Mouse (Mus musculus) limb, embryonic 14.5 days (tissue): ENCODE measurements around the gene Rec114. TPM values are rescaled to one million over a fixed set of nuclear protein-coding genes. Genes with fewer than 3 reads are reported as not detected.

Source experiments
- ATAC-seq: fragments of 200-750 bp; cut with Nextera tagmentation; 2 replicates; pipeline ENCODE4 v1.8.0; 2017; ENCODE audit warnings: low read depth, moderate number of reproducible peaks, moderate TSS enrichment; ENCODE audit not compliant: low FRiP score
- DNase-seq: peaks from one replicate; pipeline ENCODE4 v3.0.0-alpha.2; 2015; ENCODE audit warnings: low spot score
- H3K27ac ChIP-seq: fragments of 300-500 bp; sonication (generic); replicated peaks from 2 replicates; pipeline ENCODE4 v1.5.1; 2014; ENCODE audit warnings: low read depth, mild to moderate bottlenecking, low read length, moderate library complexity, mixed read lengths
- H3K27me3 ChIP-seq: fragments of 300-500 bp; sonication (generic); 2 replicates; pipeline ENCODE4 v1.6.1; 2014; ENCODE audit warnings: low read length, mixed read lengths; ENCODE audit not compliant: control insufficient read depth, insufficient read depth
- H3K36me3 ChIP-seq: fragments of 300-500 bp; sonication (generic); 2 replicates; pipeline ENCODE4 v1.6.1; 2014; ENCODE audit warnings: mild to moderate bottlenecking, low read length, moderate library complexity, mixed read lengths; ENCODE audit not compliant: control insufficient read depth, insufficient read depth
- H3K4me1 ChIP-seq: fragments of 300-500 bp; sonication (generic); 2 replicates; pipeline ENCODE4 v1.6.1; 2014; ENCODE audit warnings: antibody characterized with exemption, low read length, mixed read lengths; ENCODE audit not compliant: control insufficient read depth, insufficient read depth
- H3K4me2 ChIP-seq: fragments of 300-500 bp; sonication (generic); replicated peaks from 2 replicates; pipeline ENCODE4 v1.6.1; 2014; ENCODE audit warnings: low read depth, mild to moderate bottlenecking, low read length, moderate library complexity; ENCODE audit not compliant: severe bottlenecking
- H3K4me3 ChIP-seq: fragments of 300-500 bp; sonication (generic); replicated peaks from 2 replicates; pipeline ENCODE4 v1.5.1; 2014; ENCODE audit warnings: low read length
- H3K9ac ChIP-seq: fragments of 300-500 bp; sonication (generic); 2 replicates; pipeline ENCODE4 v1.6.1; 2014; ENCODE audit warnings: mild to moderate bottlenecking, low read depth, low read length, moderate library complexity; ENCODE audit not compliant: severe bottlenecking
- H3K9me3 ChIP-seq: fragments of 300-500 bp; sonication (generic); 2 replicates; pipeline ENCODE4 v1.6.1; 2016; ENCODE audit warnings: low read length; ENCODE audit not compliant: control insufficient read depth
- POLR2A ChIP-seq: fragments of 200-500 bp; IDR thresholded peaks from 2 replicates; pipeline ENCODE4 v1.8.0; 2012; ENCODE audit warnings: inconsistent platforms, mild to moderate bottlenecking, moderate library complexity, borderline replicate concordance; ENCODE audit not compliant: insufficient read depth, insufficient read length; ENCODE audit errors: extremely low read depth
- WGBS: fragments of 180-500 bp; shearing (Covaris S2); extraction: QIAGEN DNeasy Blood & Tissue Kit; methylation state at CpG from one replicate; pipeline ENCODE4 v1.1.7; 2014; 5-methylcytosine and 5-hydroxymethylcytosine counted together
- polyA plus RNA-seq, 2 experiments: library from polyadenylated mRNA; depleted of rRNA in 1 of 2; stranded (reverse) in 1 of 2; unstranded in 1 of 2; fragments of >200 nt; fragmentation: Nextera tagmentation in 1 of 2; extraction: Ambion mirVana in 1 of 2; gene quantifications; 2 replicates each; pipeline versions ENCODE4 v1.2.1 to v1.2.3; 2012 to 2014

The Rec114 gene
- polyA plus RNA-seq, 2 experiments, result 1.0 to 2.4 TPM

DNA sequence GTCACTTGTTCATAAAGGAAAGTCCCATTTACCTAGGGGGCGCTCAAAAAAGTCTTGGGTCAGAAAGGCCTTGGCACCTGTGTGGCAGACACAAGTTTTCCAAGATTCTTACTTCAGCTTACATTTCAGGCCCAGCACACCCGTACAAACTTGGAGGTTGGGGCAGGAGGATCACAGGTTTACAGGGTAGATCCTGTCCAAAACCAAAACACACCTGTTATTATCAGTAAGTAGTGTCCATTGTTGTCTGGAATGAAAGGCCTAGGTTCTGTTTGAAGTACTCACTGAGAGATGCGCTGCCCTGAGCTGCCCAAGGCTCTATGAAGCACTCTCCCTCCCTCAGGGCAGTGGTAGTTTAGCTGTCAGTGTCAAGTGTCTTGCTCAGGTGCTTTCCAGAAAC, 84.4 kb downstream of the Rec114 start:
- no peak for ATAC-seq
- 82% methylated on average over 3 of the region's 3 CpGs for WGBS
- TF ChIP-seq POLR2A, result no peak
- no peaks in the 10 kb centered on the region for H3K9me3 ChIP-seq
- H3K4me2 ChIP-seq, result no peak overlapping the region
- H3K4me1 ChIP-seq, result no peaks in the 10 kb centered on the region
- H3K36me3 ChIP-seq, result peaks cover 35% of the 10 kb centered on the region
- no peak overlapping the region for H3K4me3 ChIP-seq
- no peak overlapping the region for H3K9ac ChIP-seq
- no peak for DNase-seq
- H3K27ac ChIP-seq, result no peak overlapping the region
- H3K27me3 ChIP-seq, result no peaks in the 10 kb centered on the region

GRCm38 (mm10) chr9:58658596-58659309, 85.0 kb downstream of the Rec114 start:
- no peak for DNase-seq
- ATAC-seq, result no peak
- no peak overlapping the region for H3K9ac ChIP-seq
- TF ChIP-seq POLR2A, result no peak
- no peak overlapping the region for H3K4me3 ChIP-seq
- no peak overlapping the region for H3K4me2 ChIP-seq
- 87% methylated on average over 4 of the region's 4 CpGs for WGBS
- H3K27ac ChIP-seq, result no peak overlapping the region
- H3K4me1 ChIP-seq, result no peaks in the 10 kb centered on the region
- H3K9me3 ChIP-seq, result no peaks in the 10 kb centered on the region
- H3K27me3 ChIP-seq, result no peaks in the 10 kb centered on the region
- H3K36me3 ChIP-seq, result peaks cover 32% of the 10 kb centered on the region

DNA sequence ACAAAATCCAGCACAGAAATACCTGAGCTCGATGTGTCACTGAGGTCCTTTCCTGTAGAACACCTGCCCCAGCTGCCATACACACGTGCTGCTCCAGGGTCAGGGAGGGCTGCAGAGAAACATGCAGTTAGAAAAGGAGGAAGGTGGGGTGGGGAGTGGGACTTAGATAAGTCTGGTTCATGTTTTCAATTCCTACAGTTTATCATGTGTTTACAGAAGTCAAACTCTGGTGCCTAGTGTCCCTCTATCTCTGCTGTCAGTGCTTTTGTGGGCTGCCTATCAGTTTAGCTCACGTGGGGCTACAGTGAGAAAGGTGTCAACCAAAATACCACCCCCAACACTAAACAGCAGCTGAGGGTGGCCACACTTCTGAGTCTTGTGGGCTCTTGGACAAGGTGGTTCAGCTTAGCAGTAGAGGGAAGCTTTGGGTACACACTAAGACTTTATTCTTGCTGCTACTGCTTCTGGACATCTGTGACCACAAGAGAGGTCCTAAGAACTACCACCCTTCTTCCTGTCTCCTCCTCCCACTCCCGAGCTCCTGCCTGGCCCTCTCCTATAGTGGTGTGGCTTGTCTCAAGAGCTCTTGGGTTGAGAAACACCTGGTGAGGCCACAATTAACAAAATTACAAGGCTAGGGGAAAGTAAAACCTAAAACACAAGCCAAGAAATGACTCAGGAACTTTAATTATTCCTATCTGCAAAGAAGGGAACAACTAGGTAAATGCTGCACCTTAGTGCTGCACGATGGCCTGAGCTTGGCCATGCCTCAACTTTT, 85.8 kb downstream of the Rec114 start:
- no peak overlapping the region for H3K4me3 ChIP-seq
- no peak overlapping the region for H3K9ac ChIP-seq
- no peak for TF ChIP-seq POLR2A
- H3K9me3 ChIP-seq, result no peaks in the 10 kb centered on the region
- 82% methylated on average over 5 of the region's 5 CpGs for WGBS
- no peaks in the 10 kb centered on the region for H3K4me1 ChIP-seq
- DNase-seq (no peak), ATAC-seq (no peak)
- no peaks in the 10 kb centered on the region for H3K27me3 ChIP-seq
- H3K4me2 ChIP-seq, result no peak overlapping the region
- H3K27ac ChIP-seq, result no peak overlapping the region
- H3K36me3 ChIP-seq, result peaks cover 36% of the 10 kb centered on the region

GRCm38 (mm10) chr9:58656824-58657223, 86.9 kb downstream of the Rec114 start:
- Histone ChIP-seq H3K27ac (no peak overlapping the region), H3K9ac (no peak overlapping the region), H3K4me1 (no peaks in the 10 kb centered on the region), H3K27me3 (no peaks in the 10 kb centered on the region), H3K9me3 (no peaks in the 10 kb centered on the region), H3K4me3 (no peak overlapping the region), H3K36me3 (peaks cover 31% of the 10 kb centered on the region), H3K4me2 (no peak overlapping the region)
- no peak for ATAC-seq
- 92% methylated on average over 2 of the region's 2 CpGs for WGBS
- no peak for TF ChIP-seq POLR2A
- DNase-seq, result no peak

DNA sequence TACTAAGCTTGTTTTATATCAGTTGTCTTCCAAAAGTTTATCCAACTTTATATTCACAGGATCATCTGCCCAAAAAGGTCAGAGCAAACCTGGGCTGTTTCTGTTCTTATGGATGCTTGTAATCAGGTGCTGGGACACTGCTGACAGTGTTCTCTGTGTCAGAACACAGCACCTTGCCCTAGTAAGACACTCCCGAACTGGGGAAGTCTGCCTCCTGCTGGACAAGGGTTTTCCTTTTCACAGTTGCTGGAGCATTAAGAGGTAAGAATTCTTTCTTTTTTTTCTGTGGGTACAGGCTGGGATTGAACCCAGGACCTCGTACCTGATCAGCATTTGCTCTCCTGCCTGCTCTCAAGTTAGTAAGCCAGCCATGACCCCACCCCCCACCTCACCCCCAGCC, 87.4 kb downstream of the Rec114 start:
- Histone ChIP-seq H3K27ac (no peak overlapping the region), H3K27me3 (no peaks in the 10 kb centered on the region), H3K4me2 (no peak overlapping the region), H3K9me3 (no peaks in the 10 kb centered on the region), H3K4me3 (no peak overlapping the region), H3K4me1 (no peaks in the 10 kb centered on the region), H3K36me3 (peaks cover 29% of the 10 kb centered on the region), H3K9ac (no peak overlapping the region)
- DNase-seq, result no peak
- WGBS, result 61% methylated on average over 2 of the region's 2 CpGs
- TF ChIP-seq POLR2A, result no peak
- ATAC-seq, result no peak
